Mouse (Mus musculus) G1E (cell line): ENCODE data around the gene Cand1. TPM values are rescaled to one million over a fixed set of nuclear protein-coding genes. Genes with fewer than 3 reads are reported as not detected.

Experiments
- ATAC-seq: 2 replicates; pipeline ENCODE4 v1.8.0; 2016; ENCODE audit warnings: mild to moderate bottlenecking; ENCODE audit not compliant: insufficient number of reproducible peaks, poor library complexity, low FRiP score, severe bottlenecking; ENCODE audit errors: extremely low read depth
- DNase-seq: peaks from one replicate; pipeline ENCODE4 v3.0.0; 2012; ENCODE audit warnings: low spot score
- H3K27me3 ChIP-seq: 2 replicates; pipeline ENCODE4 v1.6.1; 2012; ENCODE audit warnings: mild to moderate bottlenecking, low read length, inconsistent platforms; ENCODE audit not compliant: insufficient read depth
- H3K36me3 ChIP-seq: replicated peaks from 2 replicates; pipeline ENCODE3; 2012; ENCODE audit warnings: mild to moderate bottlenecking, inconsistent platforms
- H3K4me1 ChIP-seq: 2 replicates; pipeline ENCODE4 v1.6.1; 2012; ENCODE audit warnings: low read depth, low read length, inconsistent platforms, mixed read lengths; ENCODE audit not compliant: insufficient read depth
- H3K4me3 ChIP-seq: 2 replicates; pipeline ENCODE4 v1.5.1; 2012; ENCODE audit warnings: low read depth, mild to moderate bottlenecking, inconsistent platforms, low read length, moderate library complexity, mixed read lengths
- H3K9me3 ChIP-seq: replicated peaks from 2 replicates; pipeline ENCODE4 v1.6.1; 2012; ENCODE audit warnings: inconsistent platforms
- CTCF ChIP-seq: IDR thresholded peaks from 2 replicates; pipeline ENCODE4 v1.5.1; 2012; ENCODE audit warnings: low read depth, low read length, inconsistent platforms, mixed read lengths
- GATA1 ChIP-seq: IDR thresholded peaks from 2 replicates; pipeline ENCODE4 v1.6.1; 2012; ENCODE audit warnings: borderline replicate concordance, low read length, inconsistent platforms, mixed read lengths
- GATA2 ChIP-seq: IDR thresholded peaks from 2 replicates; pipeline ENCODE4 v1.6.1; 2012; ENCODE audit warnings: low read depth, low read length, inconsistent platforms, borderline replicate concordance
- POLR2AphosphoS5 ChIP-seq: IDR thresholded peaks from 2 replicates; pipeline ENCODE4 v1.6.1; 2012; ENCODE audit warnings: low read depth, low read length, inconsistent platforms; ENCODE audit not compliant: insufficient replicate concordance
- TAL1 ChIP-seq: conservative IDR thresholded peaks from 2 replicates; pipeline ENCODE4 v1.6.1; 2012; ENCODE audit warnings: low read depth, low read length, inconsistent platforms, mixed read lengths
- polyA plus RNA-seq: library from polyadenylated mRNA; stranded (reverse); fragments of >175 nt; gene quantifications from 2 replicates; pipeline ENCODE4 v1.2.3, GENCODE M21; 2012
- total RNA-seq, 2 experiments: library from RNA; stranded (forward) in 1 of 2; stranded (reverse) in 1 of 2; fragments of 200-1000 nt in 1 of 2; fragments of >200 nt in 1 of 2; fragmentation: Nextera tagmentation in 1 of 2; gene quantifications; 2 replicates each; pipeline ENCODE4 v1.2.3; 2014 to 2017

The Cand1 gene
- total and polyA plus RNA-seq, 3 experiments: 40.9 to 195 (median 99.7) TPM

DNA sequence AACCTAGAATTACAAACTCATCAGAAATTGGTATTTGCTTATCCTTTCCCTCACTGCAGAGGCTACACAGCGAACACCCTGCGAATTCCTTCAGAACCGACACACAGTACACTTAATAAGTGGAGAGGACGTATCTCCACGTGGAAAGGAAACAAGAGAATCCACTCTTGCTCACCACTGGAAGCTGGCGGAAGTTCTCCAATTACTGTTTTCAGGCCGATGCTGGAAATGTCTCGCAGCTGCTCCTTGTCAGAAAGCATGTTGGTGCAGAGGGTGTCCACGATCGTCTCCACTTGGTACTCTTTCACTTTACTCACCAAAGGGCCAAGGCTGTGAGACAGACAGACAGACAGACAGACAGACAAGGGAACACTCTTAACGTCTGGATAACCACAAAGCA is 20.4 kb downstream of the Cand1 start:
- DNase-seq (no peak), ATAC-seq (no peak)
- no peaks in the 10 kb centered on the region for H3K27me3 ChIP-seq
- no peak overlapping the region for H3K4me3 ChIP-seq
- H3K9me3 ChIP-seq: no peaks in the 10 kb centered on the region
- H3K4me1 ChIP-seq: peaks cover 23% of the 10 kb centered on the region
- H3K36me3 ChIP-seq: peaks cover 92% of the 10 kb centered on the region
- no peak for TF ChIP-seq POLR2AphosphoS5
- TF ChIP-seq TAL1: no peak
- no peak for TF ChIP-seq CTCF
- no peak for TF ChIP-seq GATA1
- TF ChIP-seq GATA2: no peak

DNA sequence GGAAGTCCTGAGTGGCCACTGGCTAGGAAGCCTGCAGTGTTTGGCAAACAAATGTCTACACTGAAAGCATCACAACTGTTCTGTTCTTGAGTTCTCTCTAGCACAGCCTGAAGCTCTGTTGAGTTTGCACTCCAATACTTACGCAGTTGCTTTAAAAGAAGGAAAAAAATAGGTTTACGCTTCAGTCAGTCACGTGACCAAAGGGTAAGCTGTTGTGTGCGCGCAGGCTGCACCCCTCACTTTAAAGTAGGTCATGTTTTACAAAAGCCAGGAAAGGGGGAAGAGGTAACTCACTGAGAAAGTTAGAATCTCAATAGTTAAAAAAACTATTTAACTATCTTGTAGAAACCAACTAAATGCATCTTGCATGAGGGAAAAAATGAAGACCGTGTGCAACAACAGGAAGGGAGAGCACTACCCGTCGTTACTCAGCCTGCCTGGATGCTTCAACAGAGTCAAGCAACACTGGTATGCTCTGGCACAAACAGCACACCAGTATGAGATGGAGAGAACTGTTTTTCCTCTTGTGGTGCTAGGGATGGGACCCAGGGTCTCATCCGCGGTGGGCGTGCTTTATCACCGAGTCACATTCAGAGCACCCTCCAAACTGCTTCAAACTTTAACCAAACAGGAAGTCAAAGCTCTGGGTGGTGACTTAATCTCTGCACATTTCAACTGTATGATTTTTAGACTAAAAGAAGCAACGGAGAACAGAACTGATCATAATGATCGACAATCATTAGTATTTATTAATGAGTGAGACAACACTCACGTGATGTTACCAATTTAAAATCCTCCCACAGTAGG is 21.4 kb downstream of the Cand1 start:
- Histone ChIP-seq H3K4me3 (no peak overlapping the region), H3K27me3 (no peaks in the 10 kb centered on the region), H3K9me3 (no peaks in the 10 kb centered on the region), H3K36me3 (peaks cover 90% of the 10 kb centered on the region), H3K4me1 (peaks cover 20% of the 10 kb centered on the region)
- TF ChIP-seq CTCF (no peak), GATA1 (no peak), TAL1 (no peak), POLR2AphosphoS5 (no peak), GATA2 (no peak)
- DNase-seq (no peak), ATAC-seq (no peak)

- TF ChIP-seq TAL1 (no peak), CTCF (no peak), GATA2 (no peak), POLR2AphosphoS5 (no peak), GATA1 (no peak)
- Histone ChIP-seq H3K36me3 (peaks cover 93% of the 10 kb centered on the region), H3K9me3 (no peaks in the 10 kb centered on the region), H3K27me3 (no peaks in the 10 kb centered on the region), H3K4me1 (peaks cover 6% of the 10 kb centered on the region), H3K4me3 (no peak overlapping the region)
- ATAC-seq (no peak), DNase-seq (no peak)
Measured at GRCm38 (mm10) chr10:119212443-119212842, 27.4 kb downstream of the Cand1 start.

DNA sequence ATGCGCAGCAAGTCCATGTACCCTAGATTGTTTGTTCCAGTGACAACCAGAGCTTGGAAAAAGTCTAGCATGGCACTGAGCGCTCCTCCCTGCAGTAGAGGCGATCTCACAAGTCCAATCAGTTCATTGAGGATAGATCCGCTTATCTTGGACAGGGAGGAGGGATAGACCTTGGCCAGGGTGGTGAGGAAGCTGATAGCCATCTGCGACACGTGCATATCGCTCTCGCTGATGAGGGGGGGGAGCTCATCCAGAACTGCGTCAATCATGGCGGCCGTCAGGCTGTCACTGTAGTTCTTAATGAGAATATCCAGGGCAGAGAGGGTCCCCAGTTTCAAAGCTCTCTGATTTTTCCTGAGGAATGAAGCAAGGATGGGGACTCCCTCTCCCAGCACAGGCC is 28.6 kb downstream of the Cand1 start:
- TF ChIP-seq CTCF: no peak
- TF ChIP-seq GATA1: no peak
- no peak for TF ChIP-seq TAL1
- TF ChIP-seq POLR2AphosphoS5: no peak
- no peak for TF ChIP-seq GATA2
- H3K9me3 ChIP-seq: no peaks in the 10 kb centered on the region
- H3K36me3 ChIP-seq: peaks cover 93% of the 10 kb centered on the region
- ATAC-seq (no peak), DNase-seq (no peak)
- H3K4me1 ChIP-seq: peaks cover 6% of the 10 kb centered on the region
- no peak overlapping the region for H3K4me3 ChIP-seq
- H3K27me3 ChIP-seq: no peaks in the 10 kb centered on the region

GRCm38 (mm10) chr10:119206309-119206932 is 33.4 kb downstream of the Cand1 start:
- Histone ChIP-seq H3K9me3 (no peaks in the 10 kb centered on the region), H3K27me3 (no peaks in the 10 kb centered on the region), H3K36me3 (peaks cover 93% of the 10 kb centered on the region), H3K4me1 (peaks cover 16% of the 10 kb centered on the region), H3K4me3 (no peak overlapping the region)
- no peak for ATAC-seq
- no peak for DNase-seq
- TF ChIP-seq POLR2AphosphoS5: no peak
- TF ChIP-seq GATA1: no peak
- TF ChIP-seq TAL1: no peak
- no peak for TF ChIP-seq GATA2
- TF ChIP-seq CTCF: no peak

DNA sequence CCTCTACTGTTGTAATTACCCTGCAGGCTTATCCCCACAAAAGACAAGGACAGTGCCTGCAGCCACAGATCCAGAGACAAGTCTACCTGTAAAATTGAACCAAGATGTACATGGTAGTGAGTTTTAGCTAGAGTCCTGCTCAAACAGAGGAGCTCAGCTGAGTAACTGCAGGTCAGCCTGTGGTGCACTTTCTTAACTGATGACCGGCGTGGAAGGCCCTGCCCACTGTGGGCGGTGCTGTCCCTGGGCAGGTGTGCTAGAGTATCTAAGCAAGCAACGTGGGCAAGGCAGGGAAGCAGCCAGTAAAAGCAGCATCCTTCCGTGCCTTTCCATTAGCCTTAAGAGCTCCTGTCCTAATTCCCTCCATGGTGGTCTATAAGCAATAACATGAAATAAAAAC is 34.6 kb downstream of the Cand1 start:
- DNase-seq (no peak), ATAC-seq (no peak)
- Histone ChIP-seq H3K9me3 (no peaks in the 10 kb centered on the region), H3K4me1 (peaks cover 12% of the 10 kb centered on the region), H3K4me3 (no peak overlapping the region), H3K36me3 (peaks cover 89% of the 10 kb centered on the region), H3K27me3 (no peaks in the 10 kb centered on the region)
- TF ChIP-seq GATA1 (no peak), TAL1 (no peak), CTCF (no peak), POLR2AphosphoS5 (no peak), GATA2 (no peak)
